8 mouse cellular contexts compared by ENCODE assay signal in genomic region chr10:121365781-121366272, GRCm38 (mm10). TPM values are rescaled to one million over a fixed set of nuclear protein-coding genes. Genes with fewer than 3 reads are reported as not detected.
DNase-seq lines count a peak whose midpoint lies in the region; ATAC-seq lines count a peak whose summit lies in the region.

No protein-coding gene starts in this region.

- H3K9ac ChIP-seq in kidney, embryonic 14.5 days (ENCODE audit: low read depth, low read length), result peak overlapping the region; percentile 90

- H3K4me1 ChIP-seq in heart, embryonic 10.5 days, result peaks cover 18% of the 10 kb centered on the region
- peaks cover 18% of the 10 kb centered on the region for H3K4me1 ChIP-seq in kidney, embryonic 14.5 days (ENCODE audit: control insufficient read depth, insufficient read depth, low read length)
- H3K4me1 ChIP-seq in megakaryocyte, embryonic 14.5 days, result peaks cover 42% of the 10 kb centered on the region

- H3K9me3 ChIP-seq in heart, embryonic 10.5 days, result no peaks in the 10 kb centered on the region
- H3K9me3 ChIP-seq in kidney, embryonic 14.5 days (ENCODE audit: control insufficient read depth, low read length), result no peaks in the 10 kb centered on the region
- H3K9me3 ChIP-seq in megakaryocyte, embryonic 14.5 days, result no peaks in the 10 kb centered on the region

- no peak for DNase-seq in frontal cortex, postnatal 36 days (ENCODE audit: low spot score in 2 of 2)
- DNase-seq in adrenal gland, postnatal 14 days, result peak; percentile 63
- DNase-seq in heart, embryonic 10.5 days (ENCODE audit: low spot score), result no peak
- peak; percentile 46 for DNase-seq in yolk sac, embryonic 10.5 days (ENCODE audit: low spot score)
- DNase-seq in cerebellum, postnatal 14 days, result no peak

- WGBS in heart, embryonic 10.5 days, result 12% methylated on average over 9 of the region's 9 CpGs
- WGBS in kidney, embryonic 14.5 days, result 8% methylated on average over 9 of the region's 9 CpGs

- H3K27me3 ChIP-seq in heart, embryonic 10.5 days (ENCODE audit: insufficient read depth, poor library complexity, severe bottlenecking), result no peaks in the 10 kb centered on the region
- H3K27me3 ChIP-seq in kidney, embryonic 14.5 days (ENCODE audit: control insufficient read depth, insufficient read depth, low read length), result no peaks in the 10 kb centered on the region
- no peaks in the 10 kb centered on the region for H3K27me3 ChIP-seq in megakaryocyte, embryonic 14.5 days (replicated peaks)

- H3K4me2 ChIP-seq in kidney, embryonic 14.5 days (replicated peaks; ENCODE audit: low read depth, low read length), result peak overlapping the region; percentile 96

- ATAC-seq in frontal cortex, adult (ENCODE audit: low TSS enrichment), result peak; percentile 30
- no peak for ATAC-seq in kidney, embryonic 14.5 days (ENCODE audit: low FRiP score, low TSS enrichment)

- no peak overlapping the region for H3K27ac ChIP-seq in heart, embryonic 10.5 days
- no peak overlapping the region for H3K27ac ChIP-seq in kidney, embryonic 14.5 days (ENCODE audit: low read depth, low read length)

- H3K36me3 ChIP-seq in heart, embryonic 10.5 days, result peaks cover 20% of the 10 kb centered on the region
- peaks cover 7% of the 10 kb centered on the region; the same call in 1 of the 2 replicates for H3K36me3 ChIP-seq in kidney, embryonic 14.5 days (ENCODE audit: control insufficient read depth, insufficient read depth, low read length)
- H3K36me3 ChIP-seq in megakaryocyte, embryonic 14.5 days (replicated peaks; ENCODE audit: low read length), result peaks cover 33% of the 10 kb centered on the region

- H3K4me3 ChIP-seq in heart, embryonic 10.5 days, result peak overlapping the region; percentile 94
- peak overlapping the region; percentile 94 for H3K4me3 ChIP-seq in kidney, embryonic 14.5 days (ENCODE audit: low read length)
- peak overlapping the region; percentile 100 for H3K4me3 ChIP-seq in megakaryocyte, embryonic 14.5 days (replicated peaks)

RNA-seq across cellular contexts. Expression of gene Gns, which starts 0.9 kb away (rescaled TPM):
- 126 and 138 TPM in 2 replicates for total RNA-seq in adrenal gland, postnatal 14 days (2021)
- polyA plus RNA-seq in heart, embryonic 10.5 days (2016; fragmentation: Nextera tagmentation; extraction: Ambion mirVana), result 31.4 and 33.6 TPM in 2 replicates
- 26.5 and 48.7 TPM in 2 replicates for polyA plus RNA-seq in kidney, embryonic 14.5 days (2014; fragmentation: Nextera tagmentation; extraction: Ambion mirVana)
- 17.6 and 33.3 TPM in 2 replicates for polyA plus RNA-seq in megakaryocyte, embryonic 14.5 days (2012; ENCODE audit: insufficient read depth, low replicate concordance)

RNA-seq across cellular contexts. Expression of gene Tbc1d30, which starts 14.7 kb away (rescaled TPM):
- 3.9 and 4.2 TPM in 2 replicates for total RNA-seq in adrenal gland, postnatal 14 days (2021)
- 1.3 and 1.9 TPM in 2 replicates for polyA plus RNA-seq in heart, embryonic 10.5 days (2016; fragmentation: Nextera tagmentation; extraction: Ambion mirVana)
- polyA plus RNA-seq in kidney, embryonic 14.5 days (2014; fragmentation: Nextera tagmentation; extraction: Ambion mirVana), result 0.60 and 0.76 TPM in 2 replicates
- polyA plus RNA-seq in megakaryocyte, embryonic 14.5 days (2012; ENCODE audit: insufficient read depth, low replicate concordance), result not detected in 2 replicates

Comparison
In these comparisons a context has a peak if more than half of its experiments do, and no peak if none do; other contexts are left out.
1. DNase-seq: peak in adrenal gland, postnatal 14 days (single experiment) and yolk sac, embryonic 10.5 days (single experiment); none in frontal cortex, postnatal 36 days (0 of 2), heart, embryonic 10.5 days (single experiment) and cerebellum, postnatal 14 days (0 of 2).
2. Peak in every context shown above with its lines, with median percentiles within 50 percentile points of each other: H3K4me3 ChIP-seq.